Mouse (Mus musculus) cerebellum, adult 11 months (tissue): Measurements from ENCODE around the gene Srgn.

ENCODE experiments used
- DNase-seq: peaks from one replicate; pipeline ENCODE4 v3.0.0; 2022

The Srgn gene

GRCm38 (mm10) chr10:62527351-62527750, at the start of gene Srgn:
Gene Srgn (minus strand): TSS chr10:62527451.
- no peak for DNase-seq

DNA sequence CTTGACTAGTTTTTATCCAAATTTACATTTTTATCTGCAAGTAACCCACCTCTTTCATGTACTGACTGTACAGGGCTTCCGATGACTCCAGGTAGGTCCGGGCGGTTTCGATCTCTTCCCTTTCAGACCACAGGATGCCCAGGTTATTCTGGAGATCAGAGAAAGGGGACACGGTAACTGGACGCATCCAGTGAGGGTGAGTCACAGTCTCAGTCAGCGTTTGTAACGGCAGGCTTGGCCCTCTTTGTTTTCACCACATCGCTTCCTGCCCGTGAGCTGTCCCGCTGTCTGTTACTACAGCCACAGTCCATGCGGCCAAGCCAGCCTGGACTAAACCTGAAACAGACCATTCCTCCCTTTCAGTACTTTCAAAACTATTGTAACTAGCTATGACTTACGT, 47.8 kb upstream of the Srgn start:
- DNase-seq: no peak

GRCm38 (mm10) chr10:62570126-62570871, 43.0 kb upstream of the Srgn start:
- DNase-seq: no peak

DNA sequence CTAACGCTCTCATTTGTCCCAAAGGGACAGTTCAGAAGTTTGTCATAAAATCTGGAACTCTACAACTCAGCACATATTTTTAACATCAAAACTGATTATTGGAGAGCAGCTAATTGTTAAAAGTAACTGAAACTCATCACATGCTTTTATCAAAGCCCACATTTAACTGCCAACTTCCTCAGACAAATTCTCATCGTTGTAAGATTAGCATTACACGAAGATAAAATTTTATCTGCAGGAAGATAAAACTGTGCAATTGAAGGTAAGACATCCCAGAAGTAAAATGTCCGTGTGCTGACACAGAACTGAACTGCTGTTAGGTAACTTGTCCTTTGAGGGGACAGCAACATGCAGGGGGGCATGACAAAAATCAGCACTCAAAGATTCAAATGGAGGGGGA, 41.6 kb upstream of the Srgn start:
- DNase-seq: no peak

DNA sequence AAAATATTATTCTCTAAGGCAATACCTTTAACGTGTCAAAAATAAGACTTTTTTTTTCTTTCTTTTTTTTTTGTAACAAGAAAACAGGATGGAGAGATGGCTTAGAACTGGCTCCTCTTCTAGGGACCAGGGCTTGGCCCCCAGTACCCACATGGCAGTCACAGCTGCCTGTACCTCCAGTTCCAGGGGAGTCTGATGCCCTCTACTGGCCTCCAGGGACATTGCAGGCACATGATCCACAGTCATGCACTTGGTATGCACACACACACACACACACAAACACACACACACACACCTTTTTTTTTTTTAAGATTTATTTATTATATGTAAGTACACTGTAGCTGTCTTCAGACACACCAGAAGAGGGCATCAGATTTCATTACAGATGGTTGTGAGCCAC, 30.5 kb upstream of the Srgn start:
- no peak for DNase-seq

DNA sequence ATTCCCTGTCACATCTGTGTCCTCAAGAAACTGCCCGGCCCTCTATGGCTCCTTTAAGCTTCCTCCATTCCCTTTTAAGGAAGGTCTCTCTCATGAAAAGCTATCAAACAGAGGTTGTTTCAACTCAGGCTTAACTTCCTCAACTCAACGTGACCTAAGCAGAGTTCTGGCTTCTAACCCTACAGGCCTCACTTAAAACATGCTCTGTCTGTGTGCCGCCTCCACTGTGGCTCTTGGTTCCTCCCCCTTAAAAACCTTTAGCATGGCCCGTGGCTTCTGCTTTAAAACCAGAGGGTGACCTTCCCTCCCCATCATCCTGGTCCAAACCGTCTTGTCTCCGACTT, 29.3 kb upstream of the Srgn start:
- no peak for DNase-seq

DNA sequence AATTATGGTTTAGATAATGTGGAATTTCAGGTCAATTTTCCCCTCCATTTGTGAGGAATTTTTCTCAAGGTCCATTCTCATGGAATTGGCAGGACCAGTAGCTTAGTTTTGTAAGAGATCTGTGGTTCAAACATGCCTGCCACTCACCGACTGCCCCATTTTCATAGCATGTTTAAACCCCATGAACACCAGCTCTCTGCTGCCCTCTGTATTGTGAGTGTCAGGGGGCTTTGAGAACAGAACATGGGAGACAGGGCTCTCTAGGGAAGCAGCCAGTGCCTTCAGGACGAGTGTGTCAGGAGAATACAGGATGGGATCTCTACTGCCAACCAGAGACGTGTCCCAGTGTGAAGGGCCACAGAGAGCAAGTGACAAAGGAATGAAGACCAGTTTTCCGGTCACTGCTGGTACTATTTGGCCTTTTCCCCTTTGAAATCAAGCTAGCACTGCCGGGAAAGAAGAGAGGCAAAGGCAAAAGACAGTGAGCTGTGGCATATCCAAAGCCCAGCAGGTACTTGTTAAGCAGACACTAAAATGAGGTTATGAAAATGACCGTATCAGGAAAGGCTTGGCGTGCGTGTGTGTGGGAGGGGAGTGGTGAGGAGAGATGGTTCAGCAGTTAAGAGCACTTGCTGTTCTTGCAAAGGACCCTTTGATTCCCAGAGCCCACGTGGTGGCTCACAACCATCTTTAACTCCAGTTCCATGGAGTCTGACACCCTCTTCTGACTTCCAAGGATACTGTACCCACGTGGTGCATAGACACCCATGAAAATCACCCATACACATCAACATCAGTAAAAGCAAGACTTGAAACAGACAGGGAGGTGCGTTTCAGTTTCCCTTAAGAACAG, 28.7 kb upstream of the Srgn start:
- no peak for DNase-seq

DNA sequence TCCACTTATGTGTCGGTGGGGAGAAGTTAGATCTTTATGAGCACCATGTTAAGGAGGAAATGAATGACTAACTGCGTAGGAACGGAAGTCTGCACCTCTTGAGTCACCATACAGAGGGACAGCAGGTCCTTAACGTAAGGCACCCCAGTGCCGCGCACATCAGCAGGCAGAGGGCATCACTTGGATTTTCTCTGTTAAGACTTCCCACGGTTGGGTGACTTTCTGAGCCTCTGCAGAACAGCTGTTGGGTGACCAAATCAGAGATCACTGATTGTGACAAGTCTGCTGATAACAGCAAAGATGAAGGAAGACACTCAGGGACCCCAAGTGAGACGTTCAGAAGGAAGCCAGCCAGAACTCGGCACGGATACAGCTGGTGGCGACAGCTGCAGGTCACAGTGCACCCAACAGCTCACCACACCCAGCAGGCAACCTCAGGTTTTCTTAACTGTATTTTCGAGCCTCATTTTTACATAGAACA, 26.4 kb upstream of the Srgn start:
- no peak for DNase-seq

GRCm38 (mm10) chr10:62550787-62551300, 23.6 kb upstream of the Srgn start:
- DNase-seq: no peak

- peak; percentile 42 for DNase-seq
These were observed 22.4 kb upstream of the Srgn start for GRCm38 (mm10) chr10:62549523-62550166.

DNA sequence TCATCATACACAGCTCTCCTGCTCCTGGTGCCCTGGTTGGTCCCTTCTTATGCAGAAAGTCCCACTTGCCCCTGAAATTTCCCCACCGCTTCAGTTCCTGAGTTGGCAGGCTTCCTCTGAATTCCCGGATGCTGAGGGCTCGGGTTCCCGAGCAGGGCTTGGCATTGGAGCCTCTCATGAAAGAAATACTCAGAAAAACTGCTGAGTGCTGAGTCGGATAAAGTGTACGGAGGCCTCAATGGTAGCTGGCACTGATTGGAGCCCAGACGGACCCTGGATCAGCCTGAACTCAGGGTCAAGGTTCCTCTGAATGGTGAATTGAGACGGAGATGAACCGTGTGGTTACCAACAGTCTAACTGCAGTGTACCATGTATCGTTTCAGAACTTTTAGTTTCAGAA, 19.2 kb upstream of the Srgn start:
- DNase-seq: no peak

GRCm38 (mm10) chr10:62545759-62546158, 18.5 kb upstream of the Srgn start:
- no peak for DNase-seq

DNA sequence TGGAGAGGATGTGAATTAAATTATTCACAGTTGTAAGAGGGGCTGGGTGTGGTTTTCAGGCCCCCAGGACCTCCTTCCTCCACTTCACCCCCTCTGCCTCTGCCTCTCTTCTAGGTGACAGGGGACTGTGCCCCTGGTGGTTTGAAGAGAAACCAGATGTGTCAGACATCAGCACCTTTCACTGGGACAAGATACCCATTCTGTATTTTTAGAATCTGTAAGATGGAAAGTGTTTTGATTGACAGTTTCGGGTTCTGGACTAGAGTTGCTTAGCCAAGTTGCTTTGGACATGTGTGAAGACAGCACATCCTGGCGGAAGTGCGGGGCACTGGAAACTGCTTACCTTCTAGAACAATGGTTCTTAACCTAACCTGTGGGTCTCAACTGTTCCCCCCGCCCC, 17.1 kb upstream of the Srgn start:
- no peak for DNase-seq

DNA sequence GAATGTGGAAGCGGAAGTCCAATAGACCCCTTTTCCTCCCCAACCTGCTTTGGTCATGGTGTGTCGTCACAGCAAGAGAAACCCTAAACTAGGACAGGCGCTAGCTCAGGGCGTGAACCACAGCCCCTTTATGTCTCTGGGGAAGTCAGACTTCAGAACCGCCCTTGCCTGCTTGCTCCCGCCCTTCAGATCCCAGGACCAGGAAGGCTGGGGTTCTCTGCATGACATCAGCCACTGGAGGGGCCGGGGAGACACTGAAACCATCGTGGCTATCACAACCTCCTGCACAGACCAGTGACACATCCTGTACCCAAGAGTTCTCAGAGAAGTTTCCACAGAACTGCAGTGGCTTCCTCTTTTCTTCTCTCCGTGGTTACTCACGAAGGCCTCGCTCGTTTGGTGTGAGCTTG, 16.2 kb upstream of the Srgn start:
- no peak for DNase-seq

GRCm38 (mm10) chr10:62542928-62543327, 15.7 kb upstream of the Srgn start:
- DNase-seq: no peak

DNA sequence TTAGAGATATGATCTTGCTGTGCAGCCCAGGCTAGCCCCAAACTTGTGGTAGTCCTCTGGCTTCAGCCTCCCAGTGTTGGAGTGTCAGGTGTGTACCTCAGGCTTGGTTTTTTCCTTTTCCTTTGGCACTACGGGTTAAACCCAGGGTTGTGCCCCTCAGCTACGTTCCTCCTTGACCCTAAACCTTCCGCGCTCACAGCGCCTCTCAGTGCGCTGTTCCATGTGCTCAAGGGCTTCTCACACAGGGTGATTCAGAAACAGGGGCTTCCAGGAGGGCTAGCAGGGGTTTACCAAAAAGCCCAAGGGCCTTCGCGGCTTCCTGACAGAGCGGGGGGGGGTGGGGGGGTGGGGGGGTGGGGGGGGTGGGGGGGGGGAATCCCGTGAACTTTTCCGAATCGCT, 15.3 kb upstream of the Srgn start:
- no peak for DNase-seq

GRCm38 (mm10) chr10:62541499-62541898, 14.2 kb upstream of the Srgn start:
- no peak for DNase-seq

DNA sequence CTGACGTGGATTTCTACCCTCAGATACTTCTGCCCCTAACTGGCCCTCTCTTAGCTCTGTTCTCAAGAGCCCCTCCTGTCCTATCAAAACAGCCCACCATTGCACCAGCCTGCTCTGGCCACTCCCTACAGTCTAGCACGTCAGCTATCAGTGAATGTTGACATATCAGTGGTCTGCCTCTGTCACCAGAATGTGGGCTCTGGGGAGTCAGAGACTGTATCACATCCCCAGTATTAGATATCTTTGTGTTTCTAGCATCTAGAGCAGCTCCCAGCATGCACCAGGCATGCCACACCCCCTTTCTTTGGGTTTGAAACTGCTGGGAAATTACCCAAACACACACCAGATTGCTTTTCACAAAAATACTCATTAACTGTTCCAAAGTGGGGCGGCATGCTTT, 13.5 kb upstream of the Srgn start:
- no peak for DNase-seq

DNA sequence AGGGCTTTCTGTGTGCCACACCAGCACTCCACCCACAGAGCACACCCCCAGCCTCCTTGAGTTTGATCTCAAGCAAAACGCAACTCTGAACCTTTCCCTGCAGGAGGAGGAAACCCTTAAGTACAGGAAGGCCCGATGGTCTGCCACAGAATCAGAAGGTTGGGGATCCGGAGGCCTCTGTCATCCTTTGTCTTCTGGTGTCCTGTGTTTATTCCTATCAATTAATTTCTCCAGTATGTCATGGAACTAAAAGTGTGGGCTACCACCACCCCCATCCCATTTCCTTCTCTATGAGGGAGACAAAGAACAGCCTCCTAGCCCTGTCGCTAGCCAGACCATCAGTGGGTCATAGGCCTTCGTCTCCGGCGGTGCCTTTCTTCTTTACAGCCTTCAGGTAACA, 7.3 kb upstream of the Srgn start:
- DNase-seq: no peak

GRCm38 (mm10) chr10:62532832-62533231, 5.6 kb upstream of the Srgn start:
- DNase-seq: no peak

DNA sequence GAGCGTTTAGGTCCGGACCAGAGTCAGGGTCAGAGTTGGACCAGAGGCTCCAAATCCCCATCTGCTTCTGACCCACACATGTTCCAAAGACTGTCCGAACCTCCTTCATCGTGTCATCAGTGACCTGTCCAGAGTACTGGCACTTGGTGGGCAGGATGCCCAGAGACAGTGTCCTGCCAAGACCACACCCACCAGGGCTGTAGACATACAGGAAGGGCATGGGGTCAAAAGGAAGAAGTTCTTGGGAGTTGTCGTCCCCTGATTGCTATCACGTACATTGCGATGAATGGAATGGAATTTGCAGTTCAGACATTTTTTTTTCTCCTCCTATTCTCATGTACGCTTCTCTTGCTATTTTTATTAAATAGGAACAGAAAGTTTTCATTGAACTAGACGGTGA, 2.9 kb upstream of the Srgn start:
- no peak for DNase-seq

DNA sequence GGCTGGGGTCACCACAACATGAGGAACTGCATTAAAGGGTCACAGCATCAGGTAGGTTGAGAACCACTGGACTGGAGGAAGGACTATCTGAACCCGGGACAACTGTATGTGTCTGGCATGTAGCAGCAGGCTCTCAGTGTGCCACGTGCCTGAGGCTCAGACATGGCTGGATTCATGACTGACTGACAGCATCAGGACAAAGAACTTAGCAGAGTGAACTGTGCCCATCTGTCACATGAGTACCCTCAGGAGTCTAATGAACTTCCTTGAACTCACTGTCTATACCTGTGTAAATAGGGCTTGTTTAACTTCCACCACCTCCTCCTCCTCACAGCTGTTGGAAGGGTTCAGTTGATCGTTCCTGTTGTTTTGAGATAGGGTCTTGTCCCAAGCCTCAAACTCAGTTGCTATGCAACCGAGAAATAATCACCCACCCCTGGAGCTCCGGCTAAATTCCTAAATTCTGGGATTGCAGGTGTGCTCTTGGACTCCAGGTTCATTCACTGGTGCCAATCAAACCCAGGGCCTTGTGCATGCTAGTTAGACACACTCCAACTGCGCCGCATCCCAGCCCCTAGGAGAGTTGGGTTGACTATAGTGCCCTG, 4.8 kb downstream of the Srgn start:
- DNase-seq: no peak

DNA sequence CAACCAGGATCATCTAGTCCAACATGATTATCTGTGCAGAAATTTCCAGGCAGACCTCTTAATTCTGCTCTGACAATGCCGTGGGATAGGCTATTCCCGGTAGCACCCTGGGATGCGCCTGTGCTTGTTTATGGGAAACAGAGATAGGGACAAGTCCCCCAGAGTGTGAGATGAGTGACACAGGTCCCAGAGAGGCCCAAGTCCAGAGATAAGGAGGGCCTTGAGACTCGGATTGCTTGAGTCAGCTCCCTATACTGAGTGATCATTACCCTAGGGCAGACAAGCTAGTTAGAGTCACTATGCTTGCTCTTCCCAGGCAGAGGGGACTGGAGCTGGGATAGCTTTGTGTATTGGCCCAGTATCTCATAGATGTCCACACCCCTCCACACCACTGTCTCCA, 5.5 kb downstream of the Srgn start:
- DNase-seq: no peak
